Mouse (Mus musculus) cerebellum, postnatal 4 days (tissue): ENCODE measurements around the gene Ankrd23.

Experiments
- DNase-seq, 2 experiments: peaks; one replicate each; pipeline ENCODE4 v3.0.0; 2022; ENCODE audit warnings: low spot score in 2 of 2, mixed read lengths in 1 of 2

Gene Ankrd23

GRCm38 (mm10) chr1:36545845-36546600, 9.3 kb upstream of the Ankrd23 start:
- DNase-seq: no peak

DNA sequence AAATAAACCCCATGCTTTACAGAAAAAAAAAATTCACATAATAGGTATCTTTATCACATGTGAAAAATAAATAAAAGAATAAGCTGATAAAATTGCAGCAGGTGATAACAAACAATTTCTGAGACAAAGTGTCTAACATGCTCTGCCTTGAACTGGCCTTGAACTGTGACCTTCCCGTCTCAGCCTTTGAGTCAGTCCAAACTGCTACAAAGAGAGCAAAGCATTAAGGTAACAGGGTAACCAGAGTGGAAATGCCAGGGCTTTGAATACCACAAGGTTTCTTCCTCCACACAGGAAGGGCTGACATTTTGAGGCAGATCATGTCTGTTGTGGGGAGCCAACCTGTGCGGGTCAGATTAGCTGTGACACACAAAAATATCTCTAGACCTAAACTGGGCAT, 8.7 kb upstream of the Ankrd23 start:
- DNase-seq: no peak

DNA sequence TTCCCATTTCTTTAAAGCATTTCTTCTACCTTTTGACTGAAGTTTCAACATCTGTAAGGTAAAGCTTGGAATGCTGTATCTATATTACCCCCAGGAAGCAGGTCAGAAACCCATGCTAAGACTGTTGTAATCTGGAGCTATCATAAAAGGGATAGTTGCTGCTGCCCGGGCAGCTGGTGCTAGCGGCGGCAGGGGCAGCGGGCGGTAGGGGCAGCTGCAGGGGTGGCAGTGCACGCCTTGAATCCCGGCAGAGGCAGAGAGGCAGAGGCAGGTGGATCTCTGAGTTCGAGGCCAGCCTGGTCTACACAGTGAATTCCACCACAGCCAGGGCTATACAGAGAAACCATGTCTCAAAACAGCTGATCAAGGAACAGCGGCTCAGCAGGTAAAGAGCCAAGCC, 6.2 kb upstream of the Ankrd23 start:
- no peak for DNase-seq

DNA sequence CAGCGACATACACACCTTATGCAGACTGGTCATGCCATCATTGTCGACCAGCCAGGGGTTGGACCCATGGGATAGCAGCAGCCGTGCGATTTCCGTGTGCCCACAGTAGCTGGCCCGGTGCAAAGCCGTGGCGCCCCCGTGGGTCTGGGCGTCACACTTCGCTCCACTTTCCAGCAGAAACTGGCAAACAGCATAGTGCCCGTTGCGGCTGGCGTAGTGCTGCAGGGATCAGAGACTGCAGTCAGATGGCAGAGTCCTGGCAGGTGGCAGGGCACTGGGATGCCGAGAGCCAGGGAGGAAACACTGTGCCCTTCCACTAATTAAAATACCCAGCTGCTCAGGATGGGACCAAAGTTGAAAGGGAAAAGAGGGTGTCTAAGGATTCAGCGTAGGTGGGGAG, 5.2 kb upstream of the Ankrd23 start:
- no peak for DNase-seq

GRCm38 (mm10) chr1:36540807-36541206, 4.1 kb upstream of the Ankrd23 start:
- no peak for DNase-seq

DNA sequence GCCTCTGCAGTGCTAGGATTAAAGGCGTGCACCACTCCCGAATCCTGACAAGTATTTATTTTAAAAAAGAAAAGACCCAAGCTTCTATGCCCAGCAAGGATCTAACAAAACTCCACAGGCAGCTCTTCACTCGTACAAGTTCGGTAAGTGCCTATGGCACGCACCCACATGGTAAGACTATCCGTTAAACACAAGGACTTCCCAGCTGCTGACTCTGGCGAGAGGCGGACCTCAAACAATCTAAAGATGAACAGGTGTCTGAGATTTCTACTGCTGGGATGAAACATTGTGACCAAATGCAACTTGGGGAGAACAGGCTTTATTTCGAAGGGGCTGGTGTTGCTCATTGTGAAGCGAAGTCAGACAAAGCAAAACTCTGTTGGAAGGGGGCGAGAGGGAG, 3.4 kb upstream of the Ankrd23 start:
- no peak for DNase-seq

- DNase-seq: no peak
Measured at GRCm38 (mm10) chr1:36539186-36539585, 2.5 kb upstream of the Ankrd23 start, which contains the start of gene Gm42417. TSS of gene Gm42417 (minus strand) at chr1:36539429.

DNA sequence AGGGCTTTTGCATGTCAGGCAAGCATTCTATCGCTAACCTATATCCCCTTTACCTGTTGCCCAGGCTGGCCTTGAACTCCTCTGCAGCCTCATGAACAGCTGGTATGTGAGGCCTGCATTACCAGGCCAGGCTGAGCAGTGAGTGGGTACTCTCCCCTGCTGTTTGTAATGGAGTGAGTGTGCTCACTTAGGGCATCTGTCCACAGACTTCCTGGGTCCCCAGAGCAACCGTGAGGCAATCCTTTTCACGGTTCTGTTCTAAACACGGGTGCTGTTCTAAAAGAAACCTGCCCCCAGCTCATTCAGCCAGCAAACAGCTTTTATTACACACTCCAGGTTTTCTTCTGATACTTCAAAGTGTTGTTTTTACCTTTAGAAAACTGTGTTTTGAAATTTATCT, 2.0 kb upstream of the Ankrd23 start:
- DNase-seq: no peak

DNA sequence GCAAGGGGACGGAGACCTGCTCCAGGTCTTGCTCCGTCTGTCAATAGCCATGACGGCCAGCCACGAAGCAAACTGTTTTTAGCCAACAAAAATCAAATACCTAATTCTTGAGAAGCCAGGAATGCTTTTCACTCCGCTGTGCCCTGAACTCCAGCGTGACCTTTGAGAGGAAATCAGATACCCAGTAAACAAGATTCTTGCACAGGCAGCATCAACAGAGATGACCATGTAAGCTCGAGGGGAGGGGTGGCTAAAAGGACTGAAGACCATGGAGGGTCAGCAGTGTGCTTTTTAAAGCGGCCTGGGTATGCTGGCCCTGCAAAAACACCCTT, 320 bp downstream of the Ankrd23 start:
- no peak for DNase-seq

- peak in 1 of 2 experiments; percentile 69 for DNase-seq
Measured at GRCm38 (mm10) chr1:36535477-36536396, 946 bp downstream of the Ankrd23 start.

DNA sequence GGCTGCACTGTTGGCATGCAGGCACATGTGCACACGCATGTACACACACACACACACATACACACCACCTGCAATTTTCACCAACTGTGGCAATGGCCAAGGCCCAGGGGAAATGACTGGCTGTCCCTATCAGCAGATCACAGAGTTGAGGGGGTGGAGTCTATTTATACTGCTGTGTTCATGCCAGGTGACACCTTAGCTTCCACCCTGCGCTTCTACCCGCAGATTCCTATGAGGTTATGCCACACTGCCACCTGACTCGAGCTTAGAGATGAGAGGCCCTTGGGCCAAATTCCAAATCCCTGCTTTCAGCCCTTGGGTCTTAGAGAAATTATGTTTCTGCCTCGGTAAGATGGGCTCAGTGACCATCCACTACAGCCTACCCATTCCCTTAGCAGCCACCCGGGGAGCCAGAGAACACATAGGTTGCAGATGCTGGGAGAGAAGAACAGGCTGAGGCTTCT, 2.1 kb downstream of the Ankrd23 start:
- no peak for DNase-seq

DNA sequence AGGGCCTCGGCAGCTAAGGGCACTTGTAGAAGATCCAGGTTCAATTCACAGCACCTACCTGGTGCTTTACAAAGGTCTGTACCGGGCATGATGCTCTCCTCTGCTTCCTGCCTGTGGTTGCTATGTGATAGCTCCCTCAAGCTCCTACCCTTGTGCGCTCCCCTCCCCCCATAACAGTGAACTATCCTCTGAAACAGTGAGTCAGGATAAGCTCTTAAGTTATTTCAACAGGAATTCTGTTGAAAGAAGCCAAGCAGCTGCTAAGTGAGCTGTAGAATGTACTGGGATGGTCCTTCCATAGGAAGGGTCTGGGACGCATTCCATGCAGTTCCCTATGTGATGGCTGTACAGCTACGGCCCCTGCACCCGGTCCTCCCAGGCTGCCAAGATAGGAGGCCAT, 3.1 kb downstream of the Ankrd23 start:
- DNase-seq: no peak

DNA sequence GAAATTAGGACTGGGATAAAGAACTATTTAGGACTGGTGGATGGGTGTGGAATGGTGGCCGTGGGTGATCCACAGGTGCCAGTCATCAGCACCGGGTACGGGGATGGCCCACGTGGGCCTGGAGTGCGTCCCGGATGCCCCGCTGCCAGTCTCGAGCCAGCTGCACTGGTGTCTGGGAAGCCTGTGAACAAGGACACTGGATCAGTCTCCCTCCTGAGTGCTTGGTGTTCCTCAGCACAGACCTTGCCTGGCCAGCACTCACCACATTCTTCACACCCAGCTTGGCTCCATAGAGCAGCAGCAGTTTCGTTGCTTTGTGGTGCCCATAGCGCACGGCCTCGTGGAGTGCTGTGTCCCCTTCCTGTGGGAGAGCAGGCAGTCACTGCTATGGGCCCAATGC, 5.2 kb downstream of the Ankrd23 start:
- DNase-seq: no peak

DNA sequence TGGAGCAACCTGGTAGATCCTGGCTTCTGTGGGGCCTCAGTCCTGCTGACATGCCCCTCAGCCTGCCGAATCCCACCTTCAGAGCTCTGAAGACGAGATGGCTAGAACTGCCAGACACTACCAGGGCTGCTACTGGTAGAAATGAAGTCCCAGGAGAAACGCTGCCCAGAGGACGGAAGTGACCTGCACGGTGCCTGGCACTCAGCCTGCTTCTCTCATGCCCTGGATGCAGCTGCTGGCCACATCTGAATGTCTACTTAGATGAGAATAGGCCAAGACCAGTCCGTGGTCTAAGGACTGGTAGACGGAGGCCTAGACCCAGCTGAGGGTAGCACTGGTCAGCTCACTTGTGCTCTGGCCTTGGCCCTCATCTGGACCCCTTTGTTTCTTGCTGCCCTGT, 5.7 kb downstream of the Ankrd23 start:
- no peak for DNase-seq

- no peak for DNase-seq
Measured at GRCm38 (mm10) chr1:36530485-36530884, 6.2 kb downstream of the Ankrd23 start.

DNA sequence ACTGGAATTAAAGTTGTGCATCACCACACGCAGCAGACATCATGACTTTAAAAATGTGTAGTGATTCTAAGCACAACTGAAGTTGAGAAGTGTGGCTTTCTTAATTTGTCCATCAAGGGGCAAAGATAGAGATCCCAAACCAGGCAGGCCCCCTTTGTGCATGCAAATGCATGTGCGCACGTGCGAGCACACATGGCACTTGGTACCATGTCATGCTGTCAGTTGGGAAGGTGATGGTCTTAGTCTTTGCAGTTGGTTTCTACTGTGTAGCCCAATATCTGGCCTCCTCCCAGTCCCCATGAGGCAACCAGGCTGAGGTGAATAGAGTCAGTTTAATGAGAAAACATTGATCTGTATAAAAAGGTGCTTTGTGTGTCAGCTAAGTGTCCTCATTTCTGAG, 6.8 kb downstream of the Ankrd23 start:
- no peak for DNase-seq

- no peak for DNase-seq
Measured at GRCm38 (mm10) chr1:36529274-36529673, 7.4 kb downstream of the Ankrd23 start.

DNA sequence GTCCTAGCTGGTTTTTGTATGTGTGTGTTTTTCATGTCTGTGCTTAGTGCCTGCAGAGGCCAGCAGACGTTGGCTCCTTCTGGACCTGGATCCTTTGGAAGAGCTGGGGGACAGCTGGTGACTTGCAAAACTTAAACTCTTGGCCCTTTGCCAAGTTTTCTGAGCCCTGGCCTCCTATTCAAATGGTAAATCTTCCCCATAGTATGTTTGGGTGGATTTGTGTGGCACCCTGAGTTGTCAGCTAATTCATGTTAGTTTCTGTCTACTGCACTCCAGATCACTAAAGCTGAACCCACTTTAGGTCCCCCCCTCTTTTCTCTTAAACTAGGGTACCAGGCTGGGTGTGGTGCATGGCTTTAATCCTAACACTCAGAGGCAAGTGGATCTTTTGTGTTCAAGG, 8.3 kb downstream of the Ankrd23 start:
- DNase-seq: peak in 1 of 2 experiments; percentile 55

DNA sequence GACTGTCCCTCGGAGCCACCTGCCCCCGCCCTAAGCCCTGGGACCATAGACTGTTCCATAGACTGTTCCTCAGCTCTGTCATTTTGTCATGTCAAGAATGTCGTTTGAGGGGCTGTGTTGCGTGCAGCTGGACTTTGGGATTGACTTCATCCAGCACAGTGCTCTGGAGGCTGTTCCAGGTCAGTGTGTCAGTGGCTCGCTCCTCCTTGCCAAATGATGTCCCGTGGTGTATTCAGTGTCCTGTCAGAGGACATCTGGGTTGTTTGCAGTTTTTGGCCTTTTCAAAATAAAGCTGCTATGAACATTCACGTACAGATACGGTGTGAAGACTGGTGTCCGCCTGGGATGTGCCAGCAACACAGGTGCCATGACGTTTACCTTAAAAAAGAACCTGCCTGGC, 9.8 kb downstream of the Ankrd23 start:
- no peak for DNase-seq

DNA sequence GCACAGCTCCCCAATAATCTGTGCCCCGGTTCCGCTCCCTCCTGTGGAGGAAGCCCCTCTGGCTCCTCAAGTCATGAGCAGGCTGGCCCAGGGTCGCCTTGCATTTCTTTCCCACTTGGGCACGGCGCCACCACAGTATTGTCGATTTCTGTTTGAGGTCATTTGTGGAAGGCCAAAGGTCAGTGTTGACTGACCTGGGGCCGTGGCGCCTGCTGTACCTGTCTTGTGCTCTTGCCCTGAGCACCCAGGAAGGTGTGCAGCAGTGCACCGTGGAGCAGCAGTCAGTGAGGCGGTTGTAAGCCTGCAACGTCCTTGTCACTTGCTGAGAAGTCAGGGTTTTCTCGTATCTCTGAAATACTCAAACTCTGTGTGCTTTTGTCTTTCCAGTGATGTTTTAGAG, 10.9 kb downstream of the Ankrd23 start:
- no peak for DNase-seq

GRCm38 (mm10) chr1:36524058-36524457, 12.6 kb downstream of the Ankrd23 start:
- no peak for DNase-seq

DNA sequence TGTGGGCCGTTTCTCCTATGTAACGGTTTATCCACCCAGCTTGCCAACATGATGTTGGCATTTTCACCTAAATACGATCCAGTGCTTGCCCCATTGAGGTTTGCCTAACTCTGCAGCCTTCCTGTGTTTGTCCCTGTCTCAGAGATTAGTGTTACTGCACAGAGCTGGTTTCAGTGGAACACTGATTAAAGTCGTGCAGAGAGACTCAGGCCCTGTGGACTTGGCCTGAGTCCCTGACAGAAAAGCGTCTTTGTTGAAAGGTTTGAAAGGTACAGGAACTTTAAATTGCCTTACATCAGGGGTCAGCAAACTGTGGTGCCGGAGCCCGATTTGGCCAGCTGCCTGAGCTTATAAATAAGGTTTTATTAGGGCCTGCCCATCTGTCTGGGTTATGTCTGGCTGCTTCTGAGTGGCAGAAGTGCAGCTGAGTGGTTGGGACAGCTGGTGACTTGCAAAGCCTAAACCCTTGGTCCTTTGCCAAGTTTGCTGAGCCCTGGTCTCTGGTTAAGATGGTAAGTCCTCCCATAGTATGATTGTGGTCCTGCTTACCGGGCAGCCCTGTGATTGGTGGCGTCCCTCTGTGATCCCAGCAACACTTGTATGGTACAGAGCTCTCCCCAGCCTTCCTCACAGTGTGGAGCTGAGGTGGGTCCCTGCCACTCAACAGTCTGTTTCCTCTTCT, 13.2 kb downstream of the Ankrd23 start:
- DNase-seq: peak in 1 of 2 experiments; percentile 43
